Mouse (Mus musculus): ENCODE measurements around the gene Defb47. TPM values are rescaled to one million over a fixed set of nuclear protein-coding genes. Genes with fewer than 3 reads are reported as not detected.

Gene Defb47
- not detected for polyA plus RNA-seq (2017; shearing (Covaris generic))

GRCm38 (mm10) chr14:62997777-62998176 lies at the start of gene Defb47:
Gene Defb47 (plus strand): TSS chr14:62998077.

GRCm38 (mm10) chr14:62984410-62984809 lies 13.5 kb upstream of the Defb47 start, which contains the start of gene Defb48:
Gene Defb48 (minus strand): TSS chr14:62984510.

DNA sequence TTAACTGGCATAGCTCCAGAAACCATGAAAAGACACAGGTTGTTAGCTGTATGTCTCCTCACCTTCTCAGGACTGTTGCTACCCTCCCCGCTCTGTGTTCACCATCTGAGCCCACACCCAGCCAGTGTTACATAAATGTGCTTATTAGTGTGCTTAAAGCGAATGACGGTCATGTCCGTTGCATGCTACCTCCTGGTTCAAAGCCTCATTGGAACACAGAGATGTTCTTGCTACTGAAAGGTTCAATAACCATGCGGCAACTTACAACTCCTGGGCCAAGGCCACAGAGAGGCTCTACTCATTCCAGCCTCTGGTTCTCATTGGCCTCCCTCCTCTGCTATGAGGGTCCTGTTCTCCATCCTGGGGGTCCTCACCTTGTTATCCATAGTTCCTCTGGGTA lies 13.6 kb downstream of the Defb47 start, which contains the start of gene Defb43:
TSS of gene Defb43 (plus strand) at position 301 of the 400 bp plus-strand sequence.

DNA sequence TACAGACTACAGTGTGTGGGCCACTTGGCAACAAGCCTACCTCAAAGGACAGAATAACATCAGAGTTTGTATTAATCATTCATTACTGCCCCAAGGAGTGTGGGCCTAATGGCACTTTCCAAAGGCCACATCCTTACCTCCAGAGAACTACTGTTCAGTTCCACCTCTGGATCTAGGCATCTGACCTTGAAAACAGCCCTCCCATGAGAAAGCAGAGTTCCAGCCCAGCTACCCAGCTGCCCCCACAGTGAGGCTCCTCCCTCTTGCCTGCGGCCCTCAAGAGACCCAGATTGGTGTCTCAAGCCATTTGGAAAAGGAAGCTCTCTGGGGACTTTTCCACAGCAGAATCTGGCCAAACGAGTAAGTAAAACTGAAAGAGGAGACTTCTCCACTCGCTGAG lies 48.8 kb downstream of the Defb47 start, which contains the start of gene Defb42:
TSS of gene Defb42 (plus strand) at position 301 of the 400 bp plus-strand sequence.

DNA sequence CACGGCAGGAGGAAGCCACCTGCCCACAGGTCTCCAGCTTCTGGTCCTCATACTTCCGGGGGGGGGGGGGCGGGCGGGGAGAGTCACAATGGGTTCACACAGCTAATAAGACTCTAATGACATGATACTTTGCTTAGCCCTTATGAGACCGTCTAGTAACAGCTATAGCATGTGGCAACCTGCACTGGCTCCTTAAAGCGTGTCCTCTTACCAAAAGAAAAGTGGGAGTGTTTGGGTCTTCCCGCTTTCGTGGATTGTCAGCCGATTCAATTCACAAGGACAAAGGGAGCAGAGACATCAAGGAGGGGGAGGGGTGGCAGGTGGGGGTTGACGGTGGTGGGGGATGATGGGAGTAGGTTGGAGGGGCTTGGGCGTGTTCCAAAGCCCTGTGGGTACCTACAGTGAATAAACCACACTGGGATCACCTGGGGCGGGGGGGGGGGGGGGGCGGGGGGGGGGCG lies 52.1 kb downstream of the Defb47 start, which contains the start of gene Defb30:
TSS of gene Defb30 (minus strand) at position 51 of the 461 bp plus-strand sequence.

Other genes with a start within 250 kb of the Defb47 start
- 81.1 TPM for gene Ints6, start 236.9 kb upstream of the Defb47 start, polyA plus RNA-seq (2017; shearing (Covaris generic))
- 11.7 TPM for gene Wdfy2, start 160.4 kb upstream of the Defb47 start, polyA plus RNA-seq (2017; shearing (Covaris generic))
- gene Defb48, start 13.6 kb upstream of the Defb47 start, polyA plus RNA-seq (2017; shearing (Covaris generic)): not detected
- not detected for gene Defb43, start 13.7 kb downstream of the Defb47 start, polyA plus RNA-seq (2017; shearing (Covaris generic))
- gene Defb42, start 48.9 kb downstream of the Defb47 start, polyA plus RNA-seq (2017; shearing (Covaris generic)): not detected
- gene Defb30, start 51.9 kb downstream of the Defb47 start, polyA plus RNA-seq (2017; shearing (Covaris generic)): not detected